Mouse (Mus musculus) gastrocnemius, adult 8-10 months (tissue): Measurements from ENCODE around the gene Gcc1. TPM values are rescaled to one million over a fixed set of nuclear protein-coding genes. Genes with fewer than 3 reads are reported as not detected.

Experiments used
- DNase-seq, 2 experiments: peaks; one replicate each; pipeline ENCODE4 v3.0.0; 2022; ENCODE audit warnings: low spot score in 2 of 2
- total RNA-seq, 4 experiments: library from RNA; stranded (reverse); gene quantifications; 2 replicates each; pipeline ENCODE4 v1.2.4; 2022

The Gcc1 gene
- 1 to 10 TPM; 6.1 to 9.0 (median 6.5) TPM for total RNA-seq

GRCm38 (mm10) chr6:28428290-28428689 is at the start of gene Gcc1:
TSS of gene Gcc1 (minus strand) at chr6:28428390.
- DNase-seq: no peak

GRCm38 (mm10) chr6:28474839-28475238 is 46.6 kb upstream of the Gcc1 start, which contains the start of gene Snd1:
TSS of gene Snd1 (plus strand) at chr6:28475139.
- DNase-seq: no peak

DNA sequence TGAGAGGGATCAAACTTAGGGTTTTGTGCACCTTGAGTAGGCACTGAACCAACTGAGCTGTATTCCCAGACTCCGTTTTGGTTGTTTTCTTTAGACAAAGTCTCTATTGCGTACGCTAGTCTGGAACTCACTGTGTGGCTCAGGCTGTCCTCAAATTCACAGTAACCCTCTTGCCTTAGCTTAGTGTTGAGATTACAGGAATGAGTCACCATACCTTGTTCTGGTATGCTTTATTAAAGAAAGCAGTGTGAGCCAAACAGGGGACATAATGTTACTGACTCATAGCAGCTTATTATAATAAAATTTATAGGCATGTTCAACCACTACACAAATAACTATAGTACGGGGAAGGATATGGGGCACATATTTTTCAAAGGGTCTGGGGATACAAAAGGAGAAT is 46.0 kb upstream of the Gcc1 start:
- no peak for DNase-seq

DNA sequence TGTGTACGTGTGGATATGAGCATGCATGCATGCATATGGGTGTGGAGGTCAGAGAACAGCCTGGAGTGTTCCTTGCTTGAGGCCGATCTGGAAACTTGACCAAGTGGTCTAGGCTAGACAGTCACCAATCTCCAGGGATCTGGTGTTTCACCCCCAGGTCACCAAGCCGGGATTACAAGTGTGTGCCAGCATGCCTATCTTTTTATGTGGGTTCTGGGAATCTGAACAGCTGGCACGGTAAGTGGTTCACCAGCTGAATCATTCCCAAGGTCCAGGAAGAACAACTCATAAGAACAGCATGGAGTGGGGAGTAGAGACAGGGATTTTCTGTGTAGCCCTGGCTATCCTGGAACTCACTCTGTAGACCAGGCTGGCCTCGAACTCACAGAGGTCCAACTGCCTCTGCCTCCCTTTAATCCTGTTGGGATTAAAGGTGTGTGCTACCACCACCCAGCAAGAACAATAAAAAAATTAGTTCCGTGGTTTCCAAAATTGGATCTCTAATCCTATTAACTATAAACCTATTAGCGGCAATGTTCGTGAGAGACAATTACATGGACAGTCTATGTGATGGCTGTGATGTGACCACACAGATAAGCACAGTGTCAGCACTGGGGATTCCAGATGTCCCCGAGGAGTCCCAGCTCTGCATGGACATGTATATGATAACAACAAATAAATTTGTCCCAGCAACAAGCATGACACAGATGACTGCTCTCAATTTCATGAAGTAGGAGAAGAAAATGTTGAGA is 43.3 kb upstream of the Gcc1 start:
- DNase-seq: no peak

GRCm38 (mm10) chr6:28470621-28471020 is 42.4 kb upstream of the Gcc1 start:
- no peak for DNase-seq

DNA sequence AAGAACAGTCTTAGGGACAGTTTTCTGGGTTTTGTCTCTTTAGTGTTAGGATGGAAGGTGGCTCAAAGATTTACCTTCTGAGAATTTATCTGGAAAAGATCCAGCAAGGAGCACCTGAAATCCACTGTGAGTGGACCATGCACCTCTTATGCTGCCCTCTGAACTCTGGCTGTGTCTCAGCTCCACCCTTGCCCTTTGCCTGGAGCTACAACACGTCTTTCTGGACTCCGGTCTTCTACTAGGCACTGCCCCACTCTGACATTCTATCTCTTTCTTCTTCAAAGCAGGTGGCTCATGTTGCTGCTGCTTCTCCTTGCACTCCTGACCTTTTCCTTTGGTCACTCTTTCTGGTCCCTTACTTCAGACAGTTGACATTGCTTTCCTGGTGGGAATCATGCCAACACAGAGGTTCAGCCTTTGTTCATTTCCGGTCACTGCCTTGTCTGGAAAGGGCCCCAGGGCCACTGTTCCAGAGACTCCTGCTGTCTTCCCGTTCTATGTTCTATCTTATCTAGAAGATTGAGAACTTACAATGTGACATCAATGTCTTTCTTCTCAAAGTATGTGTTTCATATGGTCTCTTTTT is 41.9 kb upstream of the Gcc1 start:
- DNase-seq: no peak

DNA sequence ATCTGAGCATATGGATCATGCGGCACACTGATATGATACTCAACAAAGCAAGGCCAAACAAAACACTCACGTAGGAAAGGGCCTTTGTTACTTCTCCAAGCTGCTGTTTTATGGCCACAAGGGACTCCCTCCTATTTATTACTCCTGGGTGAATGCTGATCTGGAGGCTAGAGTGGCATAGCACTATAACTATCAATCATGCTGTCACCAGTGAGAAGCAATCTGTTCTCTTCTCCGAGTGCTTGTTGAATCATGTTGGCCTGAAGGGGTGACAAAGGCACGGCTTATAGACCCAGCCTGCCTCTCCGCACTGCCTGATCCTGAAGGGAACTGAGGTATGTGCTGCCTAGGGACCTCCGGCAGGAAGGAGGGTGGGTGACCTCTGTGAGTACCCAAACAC is 36.4 kb upstream of the Gcc1 start:
- no peak for DNase-seq

DNA sequence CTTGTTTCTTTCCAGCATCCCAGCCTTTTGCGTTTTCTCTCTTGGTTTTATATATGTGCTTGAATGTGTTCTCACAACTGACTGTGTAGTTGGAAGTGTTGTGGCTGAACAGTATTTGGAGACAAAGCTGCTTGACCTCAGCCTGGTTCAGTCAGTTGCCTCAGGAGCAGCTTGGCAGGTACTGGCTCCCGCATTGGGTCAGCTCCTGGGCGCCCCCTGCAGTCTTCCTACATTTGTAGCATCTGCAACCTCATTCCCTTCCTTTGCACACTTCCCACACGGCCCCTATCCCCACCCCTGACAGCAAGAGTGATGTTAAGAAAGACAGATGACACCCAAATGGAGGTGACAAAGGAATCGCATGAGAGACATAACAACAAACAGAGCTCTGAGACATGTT is 32.3 kb upstream of the Gcc1 start:
- DNase-seq: peak; percentile 23 to 49

DNA sequence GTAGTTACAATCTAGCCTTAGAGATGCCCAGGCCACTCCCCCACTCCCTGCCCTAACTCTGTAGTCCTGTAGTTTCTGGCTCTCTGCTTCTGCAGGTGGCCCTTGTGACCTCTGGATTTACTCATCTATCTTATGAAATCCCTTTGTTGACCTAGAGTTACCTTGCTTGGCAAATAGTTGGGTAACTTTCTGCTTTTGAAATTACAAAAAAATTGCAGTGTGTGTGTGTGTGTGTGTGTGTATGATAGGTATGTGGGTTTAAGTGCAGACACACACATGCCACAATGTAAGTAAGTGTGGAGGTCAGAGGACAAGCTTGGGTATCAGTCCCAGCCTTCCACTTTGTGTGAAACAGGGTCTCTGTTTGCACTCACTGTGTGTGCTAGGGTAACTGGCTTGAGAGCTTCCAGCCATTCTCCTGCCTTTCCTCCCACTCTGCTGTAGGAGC is 31.1 kb upstream of the Gcc1 start:
- DNase-seq: no peak

- DNase-seq: no peak
Observed at GRCm38 (mm10) chr6:28450977-28451376, 22.8 kb upstream of the Gcc1 start.

DNA sequence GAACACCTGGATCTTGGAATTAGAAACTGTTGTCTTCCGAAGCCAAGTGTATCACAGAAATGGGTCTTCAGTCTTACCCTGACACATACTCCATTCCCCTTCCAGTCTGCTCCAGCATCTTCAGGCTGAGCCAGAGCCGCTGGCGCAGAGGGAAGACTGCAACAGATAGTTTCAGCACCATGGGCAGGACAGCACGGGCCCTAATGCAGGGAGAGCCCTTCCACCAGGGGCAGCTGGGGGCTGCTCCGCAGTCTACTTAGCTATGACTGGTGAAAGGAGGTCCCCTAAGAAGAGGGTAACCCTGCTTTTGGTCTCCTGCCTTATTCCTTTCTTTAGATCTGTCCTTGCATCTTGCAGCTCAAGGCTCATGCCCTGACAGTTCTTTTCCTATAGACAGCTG is 22.3 kb upstream of the Gcc1 start:
- no peak for DNase-seq

- DNase-seq: no peak
Observed at GRCm38 (mm10) chr6:28449253-28449652, 21.1 kb upstream of the Gcc1 start, which contains the start of gene Pax4. TSS of gene Pax4 (minus strand) at chr6:28449353.

DNA sequence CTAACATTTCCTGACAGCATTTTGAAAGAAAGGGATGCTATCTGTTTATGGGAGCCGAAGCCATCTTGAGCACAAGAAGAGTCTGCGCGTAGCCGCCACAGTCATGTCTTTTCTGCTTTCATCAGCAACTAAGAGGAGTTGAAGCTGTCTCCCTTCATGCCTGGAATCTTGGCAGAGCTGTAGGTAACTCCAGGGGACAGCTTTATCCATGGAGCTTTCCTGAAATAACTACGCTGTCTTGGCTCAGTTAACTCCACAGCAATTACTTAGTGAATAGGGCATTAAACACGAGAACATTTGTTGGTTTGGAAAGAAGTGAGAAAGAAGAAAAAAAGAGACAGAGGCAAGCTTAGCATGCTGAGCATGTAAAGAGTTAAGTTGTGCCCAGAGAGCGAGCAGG is 19.7 kb upstream of the Gcc1 start:
- DNase-seq: no peak

DNA sequence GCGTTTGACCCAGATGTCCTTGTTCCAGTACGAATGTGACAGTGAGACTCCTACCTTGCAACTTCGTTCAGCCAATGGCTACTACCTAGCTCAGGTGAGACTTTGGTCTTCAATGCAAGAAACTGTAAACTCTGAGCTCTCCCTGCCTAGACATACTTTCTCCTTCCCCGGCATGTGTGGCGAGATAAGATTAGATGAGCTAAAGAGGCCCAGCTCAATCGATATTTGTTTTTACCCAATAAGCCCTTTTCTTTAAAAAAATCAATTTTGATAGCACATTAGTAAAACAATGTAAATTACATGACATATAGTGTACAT is 3.3 kb upstream of the Gcc1 start:
- no peak for DNase-seq

DNA sequence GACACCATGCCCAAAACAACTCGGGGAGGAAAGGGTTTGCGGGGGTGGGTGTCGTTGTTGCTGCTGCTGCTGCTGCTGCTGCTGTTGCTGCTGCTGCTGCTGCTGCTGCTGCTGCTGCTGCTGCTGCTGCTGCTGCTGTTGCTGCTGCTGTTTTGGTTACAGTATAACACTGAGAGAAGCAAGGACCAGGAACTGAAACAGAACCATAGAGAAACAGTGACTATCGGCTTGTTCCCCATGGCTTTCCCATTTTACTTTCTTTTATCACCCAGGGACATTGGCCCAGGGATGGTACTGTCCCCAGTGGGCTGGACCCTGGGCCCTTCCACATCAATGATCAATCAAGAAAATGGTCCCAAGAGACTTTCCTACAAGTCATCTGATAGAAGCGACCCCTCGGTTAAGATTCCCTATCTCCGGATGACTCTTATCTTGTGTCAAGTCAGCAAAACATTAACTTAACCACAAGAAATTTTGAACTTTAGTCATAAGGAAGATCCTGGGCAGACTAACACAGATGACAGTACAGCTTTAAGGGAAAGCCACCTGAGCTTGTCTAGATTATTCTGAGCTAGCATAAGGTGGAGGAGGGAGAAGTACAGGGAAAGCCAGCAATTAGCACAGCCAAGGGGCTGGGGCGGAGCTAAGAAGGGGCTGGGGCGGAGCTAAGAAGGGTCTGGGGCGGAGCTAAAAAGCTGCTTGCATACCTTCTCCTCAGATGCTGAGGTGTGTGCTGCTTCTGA is 2.8 kb upstream of the Gcc1 start:
- DNase-seq: no peak

DNA sequence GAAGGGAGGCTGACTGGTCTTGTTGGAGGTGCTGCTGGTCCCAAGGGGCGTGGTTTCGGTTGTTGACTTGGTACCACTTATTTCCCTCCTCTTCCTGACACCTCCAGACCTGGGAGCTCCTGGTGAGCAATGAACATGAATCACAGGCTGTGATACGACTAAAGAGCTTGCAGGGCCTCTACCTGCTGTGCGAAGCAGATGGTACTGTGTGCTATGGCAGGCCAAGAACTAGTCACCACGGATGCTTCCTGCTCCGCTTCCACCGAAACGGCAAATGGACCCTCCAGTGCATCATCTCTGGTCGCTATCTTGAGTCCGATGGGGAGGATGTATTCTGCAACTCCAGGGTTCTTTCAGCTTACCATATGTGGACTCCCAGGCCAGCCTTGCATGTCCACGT is 1.7 kb upstream of the Gcc1 start:
- no peak for DNase-seq

GRCm38 (mm10) chr6:28427096-28427839 is 922 bp downstream of the Gcc1 start, which contains the start of gene Fscn3:
TSS of gene Fscn3 (plus strand) at chr6:28427789.
- DNase-seq: no peak

DNA sequence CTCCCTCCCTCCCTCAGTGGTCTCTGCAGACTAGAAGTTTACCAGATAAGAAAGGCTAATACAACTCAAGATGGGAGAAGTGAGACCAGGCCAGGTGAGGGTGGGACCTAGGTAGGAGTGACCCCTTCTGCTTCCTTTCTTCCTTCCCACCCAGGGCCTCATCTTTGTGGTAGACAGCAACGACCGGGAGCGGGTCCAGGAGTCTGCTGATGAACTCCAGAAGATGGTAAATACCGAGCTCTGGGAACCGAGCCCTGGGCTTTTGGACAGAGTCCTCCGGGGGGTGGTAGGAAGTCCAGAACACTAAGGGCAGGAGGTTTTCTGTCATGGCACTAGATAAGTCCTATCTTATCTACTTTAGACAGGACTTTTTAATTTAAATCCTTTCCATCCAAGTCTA is 3.2 kb downstream of the Gcc1 start:
- no peak for DNase-seq

GRCm38 (mm10) chr6:28423767-28424695 is 4.2 kb downstream of the Gcc1 start:
- peak; percentile 23 to 27 for DNase-seq

DNA sequence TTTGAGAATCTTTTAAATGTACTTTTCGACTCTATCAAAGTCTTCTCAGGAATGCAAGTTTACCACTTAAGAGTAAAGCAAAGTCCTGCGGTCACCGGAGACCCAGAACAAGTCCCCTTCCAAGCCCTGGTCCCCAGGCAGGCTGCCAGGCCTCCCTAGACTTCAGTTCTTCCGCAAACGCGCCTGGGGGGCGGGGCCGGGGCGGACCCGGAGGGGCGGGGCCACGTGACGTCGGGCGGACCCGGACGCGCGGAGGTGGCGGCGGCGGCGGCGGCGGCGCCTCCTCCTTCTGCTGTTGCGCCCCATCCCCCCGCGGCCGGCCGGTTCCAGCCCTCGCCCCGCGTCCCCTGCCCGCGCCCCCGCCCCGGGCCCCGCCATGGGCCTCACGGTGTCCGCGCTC is 4.9 kb downstream of the Gcc1 start, which contains the start of gene Arf5:
TSS of gene Arf5 (plus strand) at position 248 of the 400 bp plus-strand sequence.
- peak; percentile 91 to 93 for DNase-seq
